Mouse (Mus musculus) erythroblast, embryonic 14.5 days (primary cell): ENCODE data around the gene Syne2. TPM values are rescaled to one million over a fixed set of nuclear protein-coding genes. Genes with fewer than 3 reads are reported as not detected.

Source experiments
- H3K27me3 ChIP-seq: 2 replicates; pipeline ENCODE4 v1.6.1; 2012; ENCODE audit warnings: inconsistent platforms; ENCODE audit not compliant: control insufficient read depth
- H3K36me3 ChIP-seq: 2 replicates; pipeline ENCODE4 v1.6.1; 2012; ENCODE audit warnings: mild to moderate bottlenecking, inconsistent platforms; ENCODE audit not compliant: control insufficient read depth
- H3K4me1 ChIP-seq: 2 replicates; pipeline ENCODE4 v1.6.1; 2012; ENCODE audit warnings: inconsistent platforms; ENCODE audit not compliant: control insufficient read depth
- H3K4me3 ChIP-seq: replicated peaks from 2 replicates; pipeline ENCODE3; 2012; ENCODE audit warnings: moderate library complexity, mild to moderate bottlenecking, inconsistent platforms
- H3K9me3 ChIP-seq: 2 replicates; pipeline ENCODE4 v1.6.1; 2012; ENCODE audit warnings: low read length, inconsistent platforms, mixed read lengths; ENCODE audit not compliant: control insufficient read depth
- GATA1 ChIP-seq: IDR thresholded peaks from 2 replicates; pipeline ENCODE4 v1.6.1; 2012; ENCODE audit warnings: low read length, inconsistent platforms, mixed read lengths
- TAL1 ChIP-seq: IDR thresholded peaks from 3 replicates; pipeline ENCODE4 v1.6.1; 2012; ENCODE audit warnings: low read length, inconsistent platforms, mixed read lengths
- polyA plus RNA-seq: library from polyadenylated mRNA; stranded (reverse); fragments of >175 nt; gene quantifications from 2 replicates; pipeline ENCODE4 v1.2.3, GENCODE M21; 2012

The Syne2 gene
- polyA plus RNA-seq, 1 experiment, result not detected

- TF ChIP-seq GATA1 (no peak), TAL1 (no peak)
- no peaks in the 10 kb centered on the region for H3K9me3 ChIP-seq
These were observed 23.2 kb downstream of the Syne2 start for GRCm38 (mm10) chr12:75841183-75841582.

DNA sequence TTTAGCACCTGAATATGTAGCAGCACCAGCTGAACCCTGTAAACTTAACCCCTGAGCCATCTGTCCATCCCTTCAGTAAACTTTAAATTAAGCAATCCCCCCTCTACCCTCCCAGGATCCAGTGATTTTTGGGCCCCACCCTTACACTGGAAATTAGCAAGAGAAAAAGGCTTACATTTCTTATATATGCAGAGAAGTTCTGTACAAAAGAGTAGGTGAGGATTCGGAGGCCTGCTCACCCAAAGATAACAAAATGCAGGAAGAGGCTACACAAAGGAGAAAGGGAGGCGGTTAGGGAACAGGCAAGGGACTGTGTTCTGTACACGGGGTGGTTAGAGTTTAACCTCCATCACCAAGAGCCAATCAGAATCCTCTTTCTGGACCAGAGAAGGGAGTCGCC is 26.4 kb downstream of the Syne2 start:
- H3K4me3 ChIP-seq, result no peak overlapping the region
- H3K9me3 ChIP-seq, result no peaks in the 10 kb centered on the region
- TF ChIP-seq GATA1, result no peak
- TF ChIP-seq TAL1, result no peak
- no peaks in the 10 kb centered on the region for H3K36me3 ChIP-seq
- no peaks in the 10 kb centered on the region; the same call in 1 of the 2 replicates for H3K27me3 ChIP-seq
- H3K4me1 ChIP-seq, result no peaks in the 10 kb centered on the region

More at GRCm38 (mm10) chr12:75841183-75841582, 23.2 kb downstream of the Syne2 start:
- no peaks in the 10 kb centered on the region for H3K36me3 ChIP-seq
- H3K27me3 ChIP-seq, result peaks cover 16% of the 10 kb centered on the region
- no peak overlapping the region for H3K4me3 ChIP-seq
- H3K4me1 ChIP-seq, result no peaks in the 10 kb centered on the region

DNA sequence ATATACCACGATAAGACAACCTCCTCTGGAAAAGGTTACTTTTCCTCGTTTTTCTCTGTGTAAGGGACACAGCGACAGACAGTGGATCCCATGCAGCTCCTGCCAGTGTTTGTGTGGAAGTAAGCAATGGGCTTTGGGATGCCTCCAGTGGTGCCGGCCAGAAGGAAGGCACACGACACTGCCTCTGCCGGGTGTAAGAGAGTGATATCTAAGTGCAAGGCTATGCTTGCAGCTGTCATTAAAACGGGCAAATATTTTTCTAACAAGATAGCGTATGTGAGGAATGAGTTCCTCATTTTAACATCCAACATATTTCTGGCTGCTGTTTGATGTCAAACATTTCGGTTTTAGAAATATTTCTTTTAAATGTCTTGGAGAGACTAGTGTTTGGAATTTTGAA is 27.1 kb downstream of the Syne2 start:
- TF ChIP-seq TAL1, result no peak
- TF ChIP-seq GATA1, result no peak
- H3K4me3 ChIP-seq, result no peak overlapping the region

GRCm38 (mm10) chr12:75846513-75846912 is 28.6 kb downstream of the Syne2 start:
- H3K9me3 ChIP-seq, result no peaks in the 10 kb centered on the region
- H3K36me3 ChIP-seq, result no peaks in the 10 kb centered on the region
- TF ChIP-seq GATA1, result no peak
- TF ChIP-seq TAL1, result no peak
- no peaks in the 10 kb centered on the region for H3K27me3 ChIP-seq
- no peak overlapping the region for H3K4me3 ChIP-seq
- H3K4me1 ChIP-seq, result no peaks in the 10 kb centered on the region

More for the DNA sequence above, 27.1 kb downstream of the Syne2 start:
- no peaks in the 10 kb centered on the region for H3K4me1 ChIP-seq
- no peaks in the 10 kb centered on the region; the same call in 1 of the 2 replicates for H3K27me3 ChIP-seq
- no peaks in the 10 kb centered on the region for H3K9me3 ChIP-seq
- no peaks in the 10 kb centered on the region for H3K36me3 ChIP-seq

GRCm38 (mm10) chr12:75850205-75850604 is 32.3 kb downstream of the Syne2 start:
- Histone ChIP-seq H3K27me3 (peaks cover 6% of the 10 kb centered on the region; the same call in 1 of the 2 replicates), H3K4me3 (no peak overlapping the region), H3K9me3 (no peaks in the 10 kb centered on the region), H3K4me1 (peaks cover 6% of the 10 kb centered on the region), H3K36me3 (no peaks in the 10 kb centered on the region)
- TF ChIP-seq GATA1, result no peak
- no peak for TF ChIP-seq TAL1

- peaks cover 6% of the 10 kb centered on the region; the same call in 1 of the 2 replicates for H3K27me3 ChIP-seq
These were observed 33.5 kb downstream of the Syne2 start for GRCm38 (mm10) chr12:75851481-75851880.

GRCm38 (mm10) chr12:75852384-75852783 is 34.5 kb downstream of the Syne2 start:
- H3K9me3 ChIP-seq, result no peaks in the 10 kb centered on the region
- peaks cover 9% of the 10 kb centered on the region; the same call in 1 of the 2 replicates for H3K27me3 ChIP-seq
- H3K36me3 ChIP-seq, result no peaks in the 10 kb centered on the region
- TF ChIP-seq GATA1 (no peak), TAL1 (no peak)
- peaks cover 7% of the 10 kb centered on the region for H3K4me1 ChIP-seq
- no peak overlapping the region for H3K4me3 ChIP-seq

More at GRCm38 (mm10) chr12:75851481-75851880, 33.5 kb downstream of the Syne2 start:
- Histone ChIP-seq H3K4me3 (no peak overlapping the region), H3K36me3 (no peaks in the 10 kb centered on the region), H3K4me1 (peaks cover 7% of the 10 kb centered on the region), H3K9me3 (no peaks in the 10 kb centered on the region)
- TF ChIP-seq GATA1, result no peak
- no peak for TF ChIP-seq TAL1

DNA sequence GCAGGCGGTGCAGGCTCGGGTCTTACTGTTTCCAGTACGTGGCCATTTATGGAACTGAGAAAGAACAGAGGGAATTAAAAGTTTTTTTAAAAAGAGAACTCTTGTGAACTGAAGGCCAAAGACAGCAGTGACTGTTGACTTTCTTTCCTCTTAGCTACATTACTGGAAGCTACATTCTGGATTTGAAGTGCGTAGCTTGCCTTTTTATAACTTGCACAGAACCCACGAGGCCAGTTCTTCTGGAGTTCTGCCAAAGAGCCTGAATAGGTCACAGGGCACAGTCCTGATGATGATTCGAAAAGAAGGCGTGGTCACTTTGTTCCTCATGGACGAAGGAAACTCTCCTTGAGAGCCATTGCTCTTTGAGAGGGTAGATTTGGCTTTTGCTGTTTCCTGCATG is 35.6 kb downstream of the Syne2 start:
- TF ChIP-seq GATA1 (no peak), TAL1 (no peak)
- peaks cover 7% of the 10 kb centered on the region for H3K4me1 ChIP-seq
- H3K27me3 ChIP-seq, result peaks cover 9% of the 10 kb centered on the region; the same call in 1 of the 2 replicates
- no peak overlapping the region for H3K4me3 ChIP-seq
- H3K36me3 ChIP-seq, result no peaks in the 10 kb centered on the region
- no peaks in the 10 kb centered on the region for H3K9me3 ChIP-seq

DNA sequence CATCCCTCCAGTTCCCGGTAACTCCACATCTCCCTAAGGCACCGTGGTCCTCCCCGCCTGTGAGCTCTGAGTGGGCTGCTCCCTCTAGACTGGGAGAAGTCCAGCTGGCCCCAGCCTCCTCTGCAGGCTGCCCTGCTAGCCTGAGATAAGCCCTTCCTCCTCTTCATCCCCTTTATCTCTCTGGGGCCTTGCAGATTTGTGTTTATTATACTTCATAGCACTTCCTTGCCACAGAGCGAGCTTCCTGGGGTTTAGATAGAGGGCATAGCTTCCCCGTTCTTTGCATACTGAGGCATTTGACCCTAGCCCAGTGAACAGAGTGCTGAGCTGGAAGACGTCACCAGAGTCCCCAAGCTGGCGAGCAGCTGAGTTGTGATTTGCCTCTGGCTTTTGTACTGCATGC is 37.1 kb downstream of the Syne2 start:
- H3K9me3 ChIP-seq, result no peaks in the 10 kb centered on the region
- H3K27me3 ChIP-seq, result peaks cover 9% of the 10 kb centered on the region; the same call in 1 of the 2 replicates
- peaks cover 7% of the 10 kb centered on the region for H3K4me1 ChIP-seq
- H3K4me3 ChIP-seq, result no peak overlapping the region
- H3K36me3 ChIP-seq, result no peaks in the 10 kb centered on the region
- TF ChIP-seq GATA1, result no peak
- no peak for TF ChIP-seq TAL1

DNA sequence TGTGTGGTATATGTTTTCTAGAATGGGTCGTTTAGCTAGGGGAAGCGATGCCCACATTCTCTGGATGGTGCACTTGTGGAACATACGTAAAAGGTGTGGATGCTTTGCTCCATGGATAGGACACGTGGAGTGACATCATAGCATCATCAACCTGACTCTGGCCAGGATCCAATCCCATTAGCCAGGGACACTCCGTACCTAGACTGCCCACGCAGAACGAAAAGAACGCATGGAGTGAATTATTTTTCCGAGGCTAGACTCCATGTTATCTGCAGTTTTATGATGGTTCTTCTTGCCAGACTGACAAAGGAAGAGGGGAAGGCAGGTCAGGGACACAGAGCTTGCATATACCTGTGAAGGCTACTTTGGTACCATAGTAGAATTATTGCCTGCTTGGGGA is 37.7 kb downstream of the Syne2 start:
- Histone ChIP-seq H3K4me3 (no peak overlapping the region), H3K4me1 (peaks cover 7% of the 10 kb centered on the region), H3K27me3 (peaks cover 9% of the 10 kb centered on the region; the same call in 1 of the 2 replicates), H3K36me3 (no peaks in the 10 kb centered on the region), H3K9me3 (no peaks in the 10 kb centered on the region)
- TF ChIP-seq TAL1 (no peak), GATA1 (no peak)
